Mouse (Mus musculus): Measurements from ENCODE around the gene Slc18a2. TPM values are rescaled to one million over a fixed set of nuclear protein-coding genes. Genes with fewer than 3 reads are reported as not detected.

Slc18a2 gene
- polyA plus RNA-seq (2014; fragmentation: Nextera tagmentation; extraction: Ambion mirVana) = 17.7 and 19.8 TPM in 2 replicates

DNA sequence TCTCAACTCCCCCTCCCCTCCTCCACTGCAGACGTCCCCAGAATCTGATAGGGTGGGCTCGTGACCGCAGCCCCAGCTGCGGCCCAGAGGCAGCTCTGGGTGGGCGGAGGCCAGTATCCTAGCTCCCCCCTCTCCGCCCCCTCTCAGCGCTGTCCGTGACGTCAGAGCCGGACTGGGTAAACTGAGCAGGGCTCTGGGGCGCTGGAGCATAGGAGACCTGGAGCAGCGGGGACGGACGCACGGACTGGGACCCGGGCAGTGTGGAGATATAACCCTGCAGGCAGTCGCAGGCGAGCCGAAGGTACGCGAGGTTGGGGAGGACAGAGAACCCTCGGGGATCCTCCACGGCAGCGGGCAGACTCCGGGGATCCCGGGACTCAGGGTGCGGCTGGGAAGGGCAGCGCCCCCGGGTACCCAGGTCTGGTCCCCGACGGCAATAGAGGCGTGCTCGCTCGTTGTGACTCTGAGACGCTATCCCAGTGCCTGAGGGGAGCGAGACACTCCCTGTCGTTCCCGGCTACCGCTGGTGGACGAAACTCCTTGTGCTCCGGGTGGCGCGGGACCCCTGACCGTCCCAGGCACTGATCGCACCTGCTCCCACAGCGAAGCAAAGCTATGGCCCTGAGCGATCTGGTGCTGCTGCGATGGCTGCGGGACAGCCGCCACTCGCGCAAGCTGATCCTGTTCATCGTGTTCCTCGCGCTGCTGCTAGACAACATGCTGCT, at the start of gene Slc18a2:
Slc18a2 (plus strand) TSS at position 179 of the 725 bp plus-strand sequence.
- H3K27me3 ChIP-seq (ENCODE audit: control insufficient read depth, insufficient read depth, low read length) = peaks cover 22% of the 10 kb centered on the region; the same call in 1 of the 2 replicates
- ATAC-seq (ENCODE audit: low FRiP score) = peak; percentile 66
- H3K4me3 ChIP-seq (replicated peaks; ENCODE audit: low read length) = peak within 1 kb of the TSS; percentile 36
- no peak within 1 kb of the TSS for H3K27ac ChIP-seq
- H3K4me1 ChIP-seq (replicated peaks; ENCODE audit: control insufficient read depth, insufficient read depth, low read length) = 0 out of 2 replicates have a peak, but pooled peaks cover 5% of the 10 kb centered on the region
- H3K4me2 ChIP-seq (replicated peaks) = peak within 1 kb of the TSS; percentile 74
- H3K9ac ChIP-seq = peak within 1 kb of the TSS; percentile 52
- H3K36me3 ChIP-seq (replicated peaks; ENCODE audit: control insufficient read depth, insufficient read depth) = no peaks in the 10 kb centered on the region
- WGBS = 1% methylated on average over 55 of the region's 55 CpGs
- H3K9me3 ChIP-seq (ENCODE audit: control insufficient read depth, low read length) = peaks cover 5% of the 10 kb centered on the region; the same call in 1 of the 2 replicates
- peak; percentile 48 for DNase-seq (ENCODE audit: low spot score)

DNA sequence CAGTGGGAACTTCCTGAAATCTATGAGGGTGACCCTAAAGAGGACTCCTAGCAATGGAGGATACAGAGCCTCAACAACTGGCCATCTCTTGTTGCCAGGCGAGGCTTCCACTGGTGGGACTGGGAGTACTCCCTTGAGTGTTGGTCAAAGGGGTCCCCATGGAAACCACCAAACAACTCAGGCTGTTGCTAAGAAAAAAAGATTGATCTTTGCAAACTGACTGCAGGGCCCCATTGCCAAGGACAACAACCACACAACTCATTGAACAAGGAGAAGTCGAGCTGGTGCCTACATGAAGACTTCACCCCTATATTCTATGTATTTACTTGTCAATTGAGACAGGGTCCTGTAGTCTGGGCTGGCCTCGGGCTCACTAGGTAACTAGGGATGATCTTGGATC, 43.8 kb upstream of the Slc18a2 start:
- Histone ChIP-seq H3K36me3 (replicated peaks; ENCODE audit: control insufficient read depth, insufficient read depth) (no peaks in the 10 kb centered on the region), H3K4me3 (replicated peaks; ENCODE audit: low read length) (no peak overlapping the region), H3K4me1 (replicated peaks; ENCODE audit: control insufficient read depth, insufficient read depth, low read length) (no peaks in the 10 kb centered on the region), H3K9ac (no peak overlapping the region), H3K27ac (no peak overlapping the region), H3K9me3 (ENCODE audit: control insufficient read depth, low read length) (no peaks in the 10 kb centered on the region), H3K4me2 (replicated peaks) (no peak overlapping the region), H3K27me3 (ENCODE audit: control insufficient read depth, insufficient read depth, low read length) (peaks cover 36% of the 10 kb centered on the region)
- ATAC-seq (ENCODE audit: low FRiP score) (no peak), DNase-seq (ENCODE audit: low spot score) (no peak)
- WGBS = 52% methylated on average over 3 of the region's 3 CpGs

DNA sequence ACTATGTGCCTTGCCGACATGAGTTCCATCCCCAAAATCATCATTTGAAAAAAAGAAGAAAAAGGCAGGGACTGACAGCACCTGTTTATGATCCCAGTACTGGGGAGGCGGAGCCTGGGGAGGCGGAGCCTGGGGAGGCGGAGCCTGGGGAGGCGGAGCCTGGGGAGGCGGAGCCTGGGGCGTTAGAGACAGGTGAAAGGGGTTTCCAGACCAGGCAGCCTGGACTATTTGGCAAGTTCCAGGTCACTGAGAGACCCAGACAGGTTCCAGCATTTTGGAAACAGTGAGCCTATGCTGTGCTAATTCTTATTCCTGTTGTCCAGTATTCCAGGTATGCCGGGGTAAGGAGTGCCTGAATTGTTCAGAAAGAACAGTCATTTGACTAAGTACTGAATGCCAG, 41.7 kb upstream of the Slc18a2 start, which contains the start of gene Kcnk18:
Kcnk18 (plus strand) TSS at position 224 of the 400 bp plus-strand sequence.
- WGBS = 88% methylated on average over 8 of the region's 8 CpGs
- no peak within 1 kb of the TSS for H3K4me3 ChIP-seq (replicated peaks; ENCODE audit: low read length)
- H3K4me2 ChIP-seq (replicated peaks) = no peak within 1 kb of the TSS
- no peak within 1 kb of the TSS for H3K27ac ChIP-seq
- H3K9ac ChIP-seq = no peak within 1 kb of the TSS
- no peaks in the 10 kb centered on the region for H3K9me3 ChIP-seq (ENCODE audit: control insufficient read depth, low read length)
- peaks cover 32% of the 10 kb centered on the region for H3K27me3 ChIP-seq (ENCODE audit: control insufficient read depth, insufficient read depth, low read length)
- no peaks in the 10 kb centered on the region for H3K4me1 ChIP-seq (replicated peaks; ENCODE audit: control insufficient read depth, insufficient read depth, low read length)
- H3K36me3 ChIP-seq (replicated peaks; ENCODE audit: control insufficient read depth, insufficient read depth) = no peaks in the 10 kb centered on the region
- no peak for DNase-seq (ENCODE audit: low spot score)
- ATAC-seq (ENCODE audit: low FRiP score) = no peak

DNA sequence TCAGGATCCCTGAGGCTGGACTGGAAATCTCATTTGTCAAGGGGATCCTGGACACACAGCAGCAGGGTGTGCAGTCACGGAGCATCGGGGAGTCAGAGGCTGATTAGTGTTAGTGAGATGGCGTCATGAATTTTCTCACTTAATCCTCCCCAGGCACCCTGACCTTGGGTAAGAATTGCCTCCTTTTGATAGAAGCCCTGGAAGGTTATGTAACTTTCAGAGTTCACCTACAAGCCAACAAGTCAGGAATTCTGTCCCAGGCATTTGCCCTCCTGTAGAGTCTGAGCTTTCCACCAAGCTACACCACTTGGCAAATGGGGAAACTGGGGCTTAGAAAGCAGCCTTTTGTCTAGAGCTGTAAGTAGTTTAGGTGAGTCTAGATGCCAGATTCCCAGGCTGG, 39.6 kb upstream of the Slc18a2 start:
- no peak overlapping the region for H3K9ac ChIP-seq
- no peak overlapping the region for H3K4me3 ChIP-seq (replicated peaks; ENCODE audit: low read length)
- H3K4me2 ChIP-seq (replicated peaks) = no peak overlapping the region
- no peaks in the 10 kb centered on the region for H3K4me1 ChIP-seq (replicated peaks; ENCODE audit: control insufficient read depth, insufficient read depth, low read length)
- H3K27me3 ChIP-seq (ENCODE audit: control insufficient read depth, insufficient read depth, low read length) = peaks cover 18% of the 10 kb centered on the region; the same call in 1 of the 2 replicates
- H3K27ac ChIP-seq = no peak overlapping the region
- WGBS = 57% methylated on average over 3 of the region's 3 CpGs
- ATAC-seq (ENCODE audit: low FRiP score) (no peak), DNase-seq (ENCODE audit: low spot score) (no peak)
- H3K9me3 ChIP-seq (ENCODE audit: control insufficient read depth, low read length) = no peaks in the 10 kb centered on the region
- H3K36me3 ChIP-seq (replicated peaks; ENCODE audit: control insufficient read depth, insufficient read depth) = no peaks in the 10 kb centered on the region

DNA sequence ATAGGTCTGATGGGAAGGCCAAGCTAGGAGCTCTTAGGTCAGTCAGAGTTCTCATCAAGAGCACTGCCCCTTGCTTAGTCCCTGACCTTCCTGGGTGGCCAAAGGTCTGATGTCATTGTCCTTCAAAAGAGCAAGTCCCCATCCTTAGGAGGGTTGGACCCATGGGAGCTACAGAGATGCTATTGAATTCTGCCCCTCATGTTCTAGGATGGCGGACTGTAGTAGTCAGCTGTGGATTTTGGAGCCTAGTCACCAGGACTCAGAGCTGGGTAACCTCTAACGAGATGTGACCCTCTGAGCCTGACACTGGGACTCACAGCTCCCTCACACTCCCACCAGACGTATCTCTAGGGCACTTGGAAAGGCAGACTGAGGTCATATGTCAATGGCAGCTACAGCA, 32.3 kb upstream of the Slc18a2 start:
- H3K4me3 ChIP-seq (replicated peaks; ENCODE audit: low read length) = no peak overlapping the region
- DNase-seq (ENCODE audit: low spot score) (no peak), ATAC-seq (ENCODE audit: low FRiP score) (no peak)
- H3K4me1 ChIP-seq (replicated peaks; ENCODE audit: control insufficient read depth, insufficient read depth, low read length) = no peaks in the 10 kb centered on the region
- H3K27me3 ChIP-seq (ENCODE audit: control insufficient read depth, insufficient read depth, low read length) = no peaks in the 10 kb centered on the region
- H3K4me2 ChIP-seq (replicated peaks) = no peak overlapping the region
- H3K9ac ChIP-seq = no peak overlapping the region
- H3K27ac ChIP-seq = no peak overlapping the region
- H3K9me3 ChIP-seq (ENCODE audit: control insufficient read depth, low read length) = no peaks in the 10 kb centered on the region
- no peaks in the 10 kb centered on the region for H3K36me3 ChIP-seq (replicated peaks; ENCODE audit: control insufficient read depth, insufficient read depth)
- 76% methylated on average over 3 of the region's 3 CpGs for WGBS

DNA sequence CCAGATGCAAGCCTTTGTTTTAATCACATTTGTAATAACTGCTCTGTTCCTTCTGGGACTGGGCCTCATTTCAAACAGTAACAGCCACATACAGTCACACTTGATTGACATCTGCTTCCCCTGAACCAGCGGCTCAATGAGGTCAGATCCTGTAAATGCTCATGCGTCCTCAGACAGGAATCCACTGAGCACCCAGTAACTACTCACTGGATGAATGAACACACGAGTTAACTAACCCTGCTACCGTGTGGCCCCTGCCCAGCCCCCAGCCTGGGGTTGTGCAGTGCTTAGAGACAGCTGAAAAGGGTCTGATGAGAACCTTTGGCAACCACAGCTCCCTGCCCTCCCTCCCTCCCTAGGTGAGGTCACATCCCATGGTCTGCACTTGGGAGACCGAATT, 27.9 kb upstream of the Slc18a2 start:
- no peak overlapping the region for H3K9ac ChIP-seq
- WGBS = 72% methylated on average over 5 of the region's 5 CpGs
- ATAC-seq (ENCODE audit: low FRiP score) = no peak
- H3K4me3 ChIP-seq (replicated peaks; ENCODE audit: low read length) = no peak overlapping the region
- no peak overlapping the region for H3K4me2 ChIP-seq (replicated peaks)
- H3K27ac ChIP-seq = no peak overlapping the region
- H3K9me3 ChIP-seq (ENCODE audit: control insufficient read depth, low read length) = no peaks in the 10 kb centered on the region
- no peak for DNase-seq (ENCODE audit: low spot score)
- no peaks in the 10 kb centered on the region for H3K27me3 ChIP-seq (ENCODE audit: control insufficient read depth, insufficient read depth, low read length)
- no peaks in the 10 kb centered on the region for H3K4me1 ChIP-seq (replicated peaks; ENCODE audit: control insufficient read depth, insufficient read depth, low read length)
- H3K36me3 ChIP-seq (replicated peaks; ENCODE audit: control insufficient read depth, insufficient read depth) = no peaks in the 10 kb centered on the region

DNA sequence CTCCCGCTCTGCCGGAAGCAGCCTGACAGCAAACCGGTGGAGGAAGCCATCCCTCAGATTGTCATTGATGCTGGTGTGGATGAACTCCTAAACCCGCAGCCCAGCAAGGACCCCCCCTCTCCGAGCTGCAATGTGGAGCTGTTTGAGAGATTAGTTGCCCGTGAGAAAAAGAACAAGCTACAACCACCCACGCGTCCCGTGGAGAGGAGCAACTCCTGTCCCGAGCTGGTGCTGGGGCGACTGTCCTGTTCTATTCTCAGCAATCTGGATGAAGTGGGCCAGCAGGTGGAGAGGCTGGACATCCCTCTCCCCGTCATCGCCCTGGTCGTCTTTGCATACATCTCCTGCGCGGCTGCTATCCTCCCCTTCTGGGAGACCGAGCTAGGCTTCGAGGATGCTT, 25.7 kb upstream of the Slc18a2 start:
- WGBS = 89% methylated on average over 18 of the region's 18 CpGs
- H3K4me2 ChIP-seq (replicated peaks) = no peak overlapping the region
- no peak for ATAC-seq (ENCODE audit: low FRiP score)
- H3K27me3 ChIP-seq (ENCODE audit: control insufficient read depth, insufficient read depth, low read length) = no peaks in the 10 kb centered on the region
- DNase-seq (ENCODE audit: low spot score) = no peak
- no peaks in the 10 kb centered on the region for H3K9me3 ChIP-seq (ENCODE audit: control insufficient read depth, low read length)
- H3K27ac ChIP-seq = no peak overlapping the region
- no peak overlapping the region for H3K9ac ChIP-seq
- no peaks in the 10 kb centered on the region for H3K4me1 ChIP-seq (replicated peaks; ENCODE audit: control insufficient read depth, insufficient read depth, low read length)
- no peak overlapping the region for H3K4me3 ChIP-seq (replicated peaks; ENCODE audit: low read length)
- no peaks in the 10 kb centered on the region for H3K36me3 ChIP-seq (replicated peaks; ENCODE audit: control insufficient read depth, insufficient read depth)

DNA sequence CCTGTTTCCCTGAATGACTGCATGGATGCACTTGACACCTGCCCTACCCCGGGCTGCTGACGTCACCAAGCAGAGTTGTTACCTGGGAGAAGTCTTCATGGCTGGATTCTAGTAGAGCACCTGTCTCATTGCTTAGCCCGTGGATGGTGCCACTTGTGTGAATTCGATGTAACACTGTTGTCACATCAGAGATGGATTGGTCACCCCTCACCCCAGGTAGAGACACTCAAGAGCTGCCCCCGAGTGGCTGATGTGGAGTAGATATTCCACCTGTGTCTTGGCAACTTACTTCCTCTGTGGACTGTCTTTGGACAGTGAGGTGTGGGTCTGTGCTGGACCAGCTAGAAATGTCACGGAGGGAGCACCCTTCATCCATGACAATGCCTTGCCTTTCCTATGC, 24.6 kb upstream of the Slc18a2 start:
- DNase-seq (ENCODE audit: low spot score) (no peak), ATAC-seq (ENCODE audit: low FRiP score) (no peak)
- Histone ChIP-seq H3K9ac (no peak overlapping the region), H3K4me3 (replicated peaks; ENCODE audit: low read length) (no peak overlapping the region), H3K9me3 (ENCODE audit: control insufficient read depth, low read length) (no peaks in the 10 kb centered on the region), H3K36me3 (replicated peaks; ENCODE audit: control insufficient read depth, insufficient read depth) (no peaks in the 10 kb centered on the region), H3K4me1 (replicated peaks; ENCODE audit: control insufficient read depth, insufficient read depth, low read length) (no peaks in the 10 kb centered on the region), H3K27me3 (ENCODE audit: control insufficient read depth, insufficient read depth, low read length) (no peaks in the 10 kb centered on the region), H3K27ac (no peak overlapping the region), H3K4me2 (replicated peaks) (no peak overlapping the region)
- WGBS = 77% methylated on average over 6 of the region's 6 CpGs

DNA sequence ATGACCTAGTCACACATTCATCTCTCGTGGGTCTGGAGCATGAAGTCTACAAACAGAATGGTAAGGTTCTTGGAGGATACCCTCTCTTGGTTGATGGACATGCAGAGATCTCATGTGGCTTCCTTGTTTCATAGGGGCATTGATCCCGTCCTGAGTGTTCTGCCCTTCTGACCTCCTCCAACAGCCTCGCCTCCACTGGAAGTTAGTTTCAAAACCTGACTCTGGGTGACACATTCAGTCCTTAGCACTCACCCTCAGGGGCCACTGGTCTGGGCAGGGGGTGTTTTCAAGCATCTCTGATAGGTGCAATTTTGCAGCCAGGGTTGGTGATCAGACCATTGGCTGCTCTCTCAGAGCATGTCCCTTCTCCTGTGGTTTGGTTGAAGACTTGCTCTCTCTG, 22.1 kb upstream of the Slc18a2 start:
- H3K9ac ChIP-seq = no peak overlapping the region
- no peaks in the 10 kb centered on the region for H3K9me3 ChIP-seq (ENCODE audit: control insufficient read depth, low read length)
- H3K4me3 ChIP-seq (replicated peaks; ENCODE audit: low read length) = no peak overlapping the region
- 77% methylated on average over 3 of the region's 3 CpGs for whole genome bisulfite sequencing
- H3K27ac ChIP-seq = no peak overlapping the region
- no peaks in the 10 kb centered on the region for H3K4me1 ChIP-seq (replicated peaks; ENCODE audit: control insufficient read depth, insufficient read depth, low read length)
- H3K4me2 ChIP-seq (replicated peaks) = no peak overlapping the region
- H3K36me3 ChIP-seq (replicated peaks; ENCODE audit: control insufficient read depth, insufficient read depth) = no peaks in the 10 kb centered on the region
- DNase-seq (ENCODE audit: low spot score) (no peak), ATAC-seq (ENCODE audit: low FRiP score) (no peak)
- no peaks in the 10 kb centered on the region for H3K27me3 ChIP-seq (ENCODE audit: control insufficient read depth, insufficient read depth, low read length)
